Mouse (Mus musculus) heart, adult 2 months (tissue): ENCODE results near the gene Ank3.

ENCODE experiments used
- CTCF ChIP-seq: fragments of 200-600 bp; IDR thresholded peaks from 2 replicates; pipeline ENCODE4 v1.8.1; 2022; ENCODE audit warnings: antibody characterized with exemption, mild to moderate bottlenecking, moderate library complexity
- POLR2A ChIP-seq: fragments of 200-500 bp; IDR thresholded peaks from 2 replicates; pipeline ENCODE4 v1.6.1; 2011; ENCODE audit warnings: mild to moderate bottlenecking, low read depth, low read length, control low read depth; ENCODE audit not compliant: insufficient read depth

- TF ChIP-seq POLR2A (no peak), CTCF (no peak)
Measured at GRCm38 (mm10) chr10:69736241-69736640, 337.7 kb downstream of the Ank3 start.
